Mouse (Mus musculus): ENCODE results near the gene Gm21962.

The Gm21962 gene

GRCm38 (mm10) chr3:137716573-137717157 is 45.3 kb downstream of the Gm21962 start:
- DNase-seq (ENCODE audit: low spot score in 2 of 2) = no peak

Data from spleen, postnatal 36 days (tissue).